Mouse (Mus musculus) CH12.LX (cell line): ENCODE results near the gene Olfr1410.

Experiments used
- CTCF ChIP-seq, 2 experiments: IDR thresholded peaks in 1 of 2; conservative IDR thresholded peaks in 1 of 2; 2 replicates each; pipeline ENCODE4 v1.5.1; 2011 to 2012; ENCODE audit warnings: low read depth in 2 of 2, low read length in 2 of 2, improper control_type of control experiment in 1 of 2, inconsistent platforms in 1 of 2, mild to moderate bottlenecking in 1 of 2, moderate library complexity in 1 of 2
- EP300 ChIP-seq: IDR thresholded peaks from 2 replicates; pipeline ENCODE4 v1.6.1; 2011; ENCODE audit warnings: low read length, improper control_type of control experiment
- GABPA ChIP-seq: IDR thresholded peaks from 2 replicates; pipeline ENCODE4 v1.6.1; 2012; ENCODE audit warnings: low read depth, low read length, improper control_type of control experiment, inconsistent platforms; ENCODE audit not compliant: insufficient replicate concordance
- POLR2A ChIP-seq: IDR thresholded peaks from 2 replicates; pipeline ENCODE4 v1.6.1; 2011; ENCODE audit warnings: low read depth, mild to moderate bottlenecking, improper control_type of control experiment, low read length

DNA sequence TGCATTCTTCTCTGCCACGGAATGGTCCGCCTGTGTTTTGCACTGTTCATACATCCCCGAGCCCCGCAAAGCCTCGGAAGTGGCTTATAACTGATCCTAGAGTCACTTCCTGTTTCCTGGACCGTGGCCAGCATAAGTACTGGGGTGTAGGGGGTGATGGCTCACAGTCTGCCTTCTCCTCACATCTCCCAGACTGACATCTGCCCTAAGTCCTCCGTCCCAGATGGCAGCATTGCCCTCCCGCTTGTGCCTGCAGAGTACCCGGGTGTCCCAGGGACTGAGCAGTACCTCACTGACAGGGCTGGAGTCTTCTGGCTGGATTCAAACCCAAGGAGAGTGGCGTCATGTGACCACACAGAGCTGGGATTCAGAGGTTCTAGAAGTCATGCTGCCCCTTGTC lies 42.6 kb downstream of the Olfr1410 start:
- TF ChIP-seq EP300: no peak
- no peak for TF ChIP-seq CTCF (conservative IDR thresholded peaks at IDR 0.05 in 1 of 2, IDR thresholded peaks at IDR 0.05 in 1 of 2; ENCODE audit: low read depth in 2 of 2, low read length in 2 of 2)
- TF ChIP-seq GABPA: no peak
- TF ChIP-seq POLR2A: no peak
